Mouse (Mus musculus): Measurements from ENCODE around the gene Plekhm2.

The Plekhm2 gene

GRCm38 (mm10) chr4:141664799-141665198, at the start of gene Plekhm2:
Gene Plekhm2 (minus strand): TSS chr4:141664899.
- no peak for DNase-seq (ENCODE audit: low spot score)

- no peak for DNase-seq (ENCODE audit: low spot score)
These were observed 49.0 kb upstream of the Plekhm2 start for GRCm38 (mm10) chr4:141713598-141714142.

- no peak for DNase-seq (ENCODE audit: low spot score)
These were observed 46.6 kb upstream of the Plekhm2 start for GRCm38 (mm10) chr4:141711250-141711649.

GRCm38 (mm10) chr4:141708971-141709370, 44.3 kb upstream of the Plekhm2 start:
- DNase-seq (ENCODE audit: low spot score) = no peak

GRCm38 (mm10) chr4:141708005-141708404, 43.3 kb upstream of the Plekhm2 start:
- no peak for DNase-seq (ENCODE audit: low spot score)

GRCm38 (mm10) chr4:141705331-141705730, 40.6 kb upstream of the Plekhm2 start:
- DNase-seq (ENCODE audit: low spot score) = peak; percentile 97

- DNase-seq (ENCODE audit: low spot score) = no peak
These were observed 39.9 kb upstream of the Plekhm2 start for GRCm38 (mm10) chr4:141704625-141705024.

GRCm38 (mm10) chr4:141694719-141695118, 30.0 kb upstream of the Plekhm2 start:
- DNase-seq (ENCODE audit: low spot score) = no peak

- no peak for DNase-seq (ENCODE audit: low spot score)
These were observed 23.8 kb upstream of the Plekhm2 start for GRCm38 (mm10) chr4:141688505-141688904.

GRCm38 (mm10) chr4:141686525-141686924, 21.8 kb upstream of the Plekhm2 start:
- DNase-seq (ENCODE audit: low spot score) = no peak

- no peak for DNase-seq (ENCODE audit: low spot score)
These were observed 21.4 kb upstream of the Plekhm2 start for GRCm38 (mm10) chr4:141686093-141686492.

- DNase-seq (ENCODE audit: low spot score) = no peak
These were observed 20.8 kb upstream of the Plekhm2 start, which contains the start of gene Rsc1a1 for GRCm38 (mm10) chr4:141685499-141685898. Gene Rsc1a1 (minus strand): TSS chr4:141685599.

GRCm38 (mm10) chr4:141682706-141683230, 18.1 kb upstream of the Plekhm2 start:
- no peak for DNase-seq (ENCODE audit: low spot score)

GRCm38 (mm10) chr4:141681767-141682166, 17.1 kb upstream of the Plekhm2 start:
- peak; percentile 17 for DNase-seq (ENCODE audit: low spot score)

- DNase-seq (ENCODE audit: low spot score) = no peak
These were observed 16.2 kb upstream of the Plekhm2 start for GRCm38 (mm10) chr4:141680892-141681291.

GRCm38 (mm10) chr4:141679016-141679415, 14.3 kb upstream of the Plekhm2 start:
- DNase-seq (ENCODE audit: low spot score) = no peak

- no peak for DNase-seq (ENCODE audit: low spot score)
These were observed 11.8 kb upstream of the Plekhm2 start for GRCm38 (mm10) chr4:141676462-141676979.

- no peak for DNase-seq (ENCODE audit: low spot score)
These were observed 7.6 kb upstream of the Plekhm2 start for GRCm38 (mm10) chr4:141672325-141672724.

- DNase-seq (ENCODE audit: low spot score) = no peak
These were observed 6.7 kb upstream of the Plekhm2 start for GRCm38 (mm10) chr4:141671389-141671788.

- no peak for DNase-seq (ENCODE audit: low spot score)
These were observed 5.4 kb upstream of the Plekhm2 start for GRCm38 (mm10) chr4:141669898-141670712.

GRCm38 (mm10) chr4:141664011-141664745, 521 bp downstream of the Plekhm2 start:
- peak; percentile 71 for DNase-seq (ENCODE audit: low spot score)

Measured in MN1 (cell line).